Mouse (Mus musculus) neural tube, embryonic 15.5 days (tissue): ENCODE data around the gene Zbtb39. TPM values are rescaled to one million over a fixed set of nuclear protein-coding genes. Genes with fewer than 3 reads are reported as not detected.

Experiments used
- ATAC-seq: fragments of 200-750 bp; cut with Nextera tagmentation; 2 replicates; pipeline ENCODE4 v1.8.0; 2017; ENCODE audit warnings: mild to moderate bottlenecking, moderate TSS enrichment, moderate library complexity; ENCODE audit not compliant: low FRiP score
- H3K27ac ChIP-seq: fragments of 300-500 bp; sonication (generic); replicated peaks from 2 replicates; pipeline ENCODE4 v1.5.1; 2015; ENCODE audit warnings: mild to moderate bottlenecking, inconsistent platforms
- H3K27me3 ChIP-seq: fragments of 300-500 bp; sonication (generic); replicated peaks from 2 replicates; pipeline ENCODE4 v1.6.1; 2015; ENCODE audit warnings: inconsistent platforms
- H3K36me3 ChIP-seq: fragments of 300-500 bp; sonication (generic); 2 replicates; pipeline ENCODE4 v1.6.1; 2015; ENCODE audit warnings: inconsistent platforms
- H3K4me1 ChIP-seq: fragments of 300-500 bp; sonication (generic); 2 replicates; pipeline ENCODE4 v1.6.1; 2015; ENCODE audit warnings: inconsistent platforms
- H3K4me2 ChIP-seq: fragments of 300-500 bp; sonication (generic); 2 replicates; pipeline ENCODE4 v1.6.1; 2015; ENCODE audit warnings: inconsistent platforms, mild to moderate bottlenecking, moderate library complexity
- H3K4me3 ChIP-seq: fragments of 300-500 bp; sonication (generic); replicated peaks from 2 replicates; pipeline ENCODE4 v1.5.1; 2015; ENCODE audit warnings: mild to moderate bottlenecking, inconsistent platforms
- H3K9ac ChIP-seq: fragments of 300-500 bp; sonication (generic); replicated peaks from 2 replicates; pipeline ENCODE4 v1.6.1; 2015; ENCODE audit warnings: mild to moderate bottlenecking, inconsistent platforms
- H3K9me3 ChIP-seq: fragments of 300-500 bp; sonication (generic); replicated peaks from 2 replicates; pipeline ENCODE4 v1.6.1; 2016; ENCODE audit warnings: inconsistent platforms
- WGBS: fragments of 180-500 bp; shearing (Covaris S2); methylation state at CpG from one replicate; pipeline ENCODE4 v1.1.7; 2015; ENCODE audit warnings: mixed read lengths; 5-methylcytosine and 5-hydroxymethylcytosine counted together
- polyA plus RNA-seq: library from polyadenylated mRNA; unstranded; fragments of >200 nt; fragmentation: Nextera tagmentation; extraction: Ambion mirVana; gene quantifications from 2 replicates; pipeline ENCODE4 v1.2.1, GENCODE M21; 2015

Gene Zbtb39
- polyA plus RNA-seq, 1 experiment from 2014 or later: 2.4 TPM

- no peak for ATAC-seq
- WGBS: 27% methylated on average over 2 of the region's 2 CpGs
- Histone ChIP-seq H3K27me3 (0 out of 2 replicates have a peak, but pooled peaks cover 3% of the 10 kb centered on the region), H3K4me1 (peaks cover 13% of the 10 kb centered on the region), H3K9ac (no peak overlapping the region), H3K36me3 (peaks cover 12% of the 10 kb centered on the region), H3K4me2 (no peak overlapping the region), H3K4me3 (no peak overlapping the region), H3K9me3 (no peaks in the 10 kb centered on the region), H3K27ac (no peak overlapping the region)
These were observed 1.8 kb upstream of the Zbtb39 start for GRCm38 (mm10) chr10:127737552-127737951.

DNA sequence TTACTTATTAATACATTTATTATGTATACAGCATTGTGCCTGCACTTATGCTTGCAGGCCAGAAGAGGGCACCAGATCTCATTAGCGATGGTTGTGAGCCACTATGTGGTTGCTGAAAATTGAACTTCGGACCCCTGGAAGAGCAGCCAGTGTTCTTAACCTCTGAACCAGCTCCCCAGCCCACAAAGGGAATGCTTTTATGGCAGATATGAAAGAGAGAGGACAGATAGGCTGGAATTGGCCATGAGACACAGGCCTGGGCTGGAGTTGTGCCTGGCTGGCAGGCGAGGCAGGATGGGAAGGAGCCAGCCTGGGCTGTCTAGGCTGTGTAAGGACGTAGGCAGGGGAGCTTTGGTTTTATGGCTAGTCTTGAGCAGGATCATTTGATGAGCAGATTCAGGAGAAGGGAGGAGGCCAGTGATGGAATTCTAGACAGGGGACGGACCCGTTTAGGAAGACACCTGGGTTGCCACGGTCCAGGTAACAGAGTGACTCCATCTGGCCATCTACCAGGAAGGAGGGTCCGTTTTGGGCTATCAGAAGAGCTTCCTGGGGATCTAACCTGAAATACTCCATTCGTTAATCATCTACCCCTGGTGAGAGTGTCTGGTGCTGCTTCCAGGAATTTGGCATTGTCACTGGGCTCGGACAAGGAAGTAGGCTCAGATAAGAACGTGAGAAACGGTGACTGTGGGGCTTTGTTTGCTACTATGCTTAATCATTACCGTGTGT is 1.0 kb upstream of the Zbtb39 start:
- Histone ChIP-seq H3K27me3 (0 out of 2 replicates have a peak, but pooled peaks cover 3% of the 10 kb centered on the region), H3K4me1 (peaks cover 13% of the 10 kb centered on the region), H3K4me2 (peak overlapping the region; percentile 60; the same call in 1 of the 2 replicates), H3K9me3 (no peaks in the 10 kb centered on the region), H3K27ac (no peak overlapping the region), H3K4me3 (no peak overlapping the region), H3K36me3 (peaks cover 20% of the 10 kb centered on the region), H3K9ac (no peak overlapping the region)
- 53% methylated on average over 13 of the region's 13 CpGs for WGBS
- no peak for ATAC-seq

- H3K9me3 ChIP-seq: no peaks in the 10 kb centered on the region
- H3K4me1 ChIP-seq: peaks cover 13% of the 10 kb centered on the region
- ATAC-seq: peak; percentile 42
- peak overlapping the region; percentile 91 for H3K4me3 ChIP-seq
- H3K9ac ChIP-seq: peak overlapping the region; percentile 93
- H3K27me3 ChIP-seq: no peaks in the 10 kb centered on the region
- H3K4me2 ChIP-seq: peak overlapping the region; percentile 60
- peaks cover 33% of the 10 kb centered on the region for H3K36me3 ChIP-seq
- WGBS: under 1% methylated on average over 46 of the region's 55 CpGs
- peak overlapping the region; percentile 81 for H3K27ac ChIP-seq
These were observed 373 bp downstream of the Zbtb39 start for GRCm38 (mm10) chr10:127739661-127740161.

DNA sequence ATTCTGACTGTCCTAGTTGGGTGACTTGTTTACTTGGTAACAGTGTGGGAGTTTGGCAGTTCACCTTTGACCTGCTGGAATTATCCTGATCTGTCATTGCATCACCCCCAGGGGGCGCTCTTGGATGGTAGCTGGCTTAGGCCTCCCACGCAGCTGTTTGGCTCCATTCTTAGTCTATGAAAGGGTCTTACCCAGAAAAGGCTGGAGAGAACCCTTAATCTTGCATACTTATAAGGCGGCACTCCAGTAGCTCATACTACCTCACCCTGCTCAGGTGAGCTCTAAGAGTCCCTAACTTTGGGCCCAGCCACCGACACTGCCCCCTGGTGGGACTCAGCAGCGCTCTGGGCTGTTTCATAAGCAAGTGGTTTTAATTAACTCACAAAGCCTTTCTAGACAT is 5.3 kb downstream of the Zbtb39 start:
- Histone ChIP-seq H3K9ac (no peak overlapping the region), H3K4me1 (peaks cover 21% of the 10 kb centered on the region), H3K27me3 (no peaks in the 10 kb centered on the region), H3K27ac (no peak overlapping the region), H3K4me3 (no peak overlapping the region), H3K4me2 (no peak overlapping the region), H3K9me3 (no peaks in the 10 kb centered on the region), H3K36me3 (peaks cover 57% of the 10 kb centered on the region)
- 68% methylated on average over 5 of the region's 5 CpGs for WGBS
- ATAC-seq: no peak

DNA sequence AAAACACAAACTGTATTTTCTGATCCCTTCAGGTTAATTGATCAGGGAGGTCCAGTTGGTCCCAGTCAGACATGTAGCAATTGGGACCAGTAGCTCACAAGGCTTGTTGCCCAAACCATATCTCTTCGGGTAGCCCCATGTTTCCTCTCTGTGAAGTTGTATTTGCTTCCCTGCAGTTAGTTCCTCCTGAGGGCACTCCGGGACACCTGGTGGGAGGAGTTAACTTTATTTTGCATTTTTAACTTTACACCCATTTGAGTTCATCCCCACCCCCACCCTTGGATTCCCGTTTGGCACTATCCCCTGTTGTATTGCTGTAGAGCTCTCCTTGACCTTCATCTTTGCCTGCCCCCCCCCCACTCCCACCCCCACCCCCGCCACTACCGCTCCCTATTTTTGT is 6.5 kb downstream of the Zbtb39 start:
- Histone ChIP-seq H3K4me3 (no peak overlapping the region), H3K9ac (no peak overlapping the region), H3K27ac (no peak overlapping the region), H3K9me3 (no peaks in the 10 kb centered on the region), H3K4me2 (no peak overlapping the region), H3K36me3 (peaks cover 57% of the 10 kb centered on the region), H3K4me1 (peaks cover 16% of the 10 kb centered on the region), H3K27me3 (no peaks in the 10 kb centered on the region)
- WGBS: 79% methylated on average over 5 of the region's 5 CpGs
- ATAC-seq: no peak

DNA sequence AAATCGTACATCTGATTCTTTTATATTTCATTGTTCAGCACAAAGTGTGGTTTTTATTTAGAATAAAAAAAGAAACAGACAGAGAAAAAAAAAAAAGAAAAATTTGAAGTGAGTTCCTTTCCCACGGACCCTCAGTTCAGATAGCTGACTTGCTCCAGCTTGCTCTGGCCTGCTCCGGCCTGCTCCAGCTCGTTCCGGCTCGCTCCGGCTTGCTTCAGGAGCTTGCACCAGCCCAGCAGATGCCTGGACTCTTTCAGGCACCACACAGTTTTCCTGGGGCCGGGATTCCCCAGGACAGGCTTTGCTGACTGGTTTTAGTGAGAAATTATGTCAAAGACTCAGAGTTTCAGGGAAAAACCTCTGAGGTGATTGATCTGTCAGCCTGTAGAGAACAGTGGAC is 7.9 kb downstream of the Zbtb39 start:
- Histone ChIP-seq H3K36me3 (peaks cover 48% of the 10 kb centered on the region), H3K4me2 (no peak overlapping the region), H3K4me3 (no peak overlapping the region), H3K27ac (no peak overlapping the region), H3K27me3 (no peaks in the 10 kb centered on the region), H3K4me1 (peaks cover 12% of the 10 kb centered on the region), H3K9ac (no peak overlapping the region), H3K9me3 (no peaks in the 10 kb centered on the region)
- WGBS: 96% methylated on average over 8 of the region's 8 CpGs
- ATAC-seq: no peak

DNA sequence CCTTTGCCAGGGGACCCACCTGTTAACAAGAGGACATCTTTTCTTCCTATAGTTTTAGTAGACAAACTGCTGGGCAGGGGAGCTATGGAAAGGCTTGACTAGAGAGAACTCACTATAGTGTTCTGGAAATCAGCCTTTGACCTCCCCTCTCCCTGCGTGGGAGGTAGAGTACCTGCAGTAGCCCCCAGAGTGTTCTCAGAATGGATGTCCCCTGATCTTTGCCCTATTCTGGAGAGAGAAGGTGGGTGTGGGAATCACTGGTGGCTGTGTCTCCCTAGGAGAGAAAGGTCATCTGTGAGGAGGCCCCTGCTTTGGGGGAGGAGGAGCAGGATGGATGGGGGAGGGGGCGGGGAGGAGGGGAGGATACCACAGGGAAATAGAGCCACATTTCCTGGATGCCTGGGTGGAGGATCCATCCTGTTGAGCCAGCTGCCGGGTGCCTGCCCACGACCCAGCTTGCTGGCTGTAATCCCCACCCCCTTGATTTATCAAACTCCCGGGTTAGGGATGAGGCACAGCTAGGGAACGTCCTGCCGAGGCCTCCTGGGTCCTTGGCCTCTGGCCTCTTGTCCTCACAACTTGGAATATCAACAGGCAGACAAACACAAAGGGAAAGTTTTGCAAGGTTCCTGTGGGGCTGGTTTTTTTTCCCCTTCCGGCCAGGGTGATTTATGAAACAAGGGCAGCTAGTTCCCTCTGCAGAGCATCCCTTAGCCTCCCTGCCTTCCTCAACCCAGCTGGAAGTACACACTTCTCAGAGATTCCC is 9.7 kb downstream of the Zbtb39 start:
- no peak overlapping the region for H3K27ac ChIP-seq
- no peaks in the 10 kb centered on the region for H3K27me3 ChIP-seq
- no peak overlapping the region for H3K4me3 ChIP-seq
- peak overlapping the region; percentile 46 for H3K4me2 ChIP-seq
- H3K36me3 ChIP-seq: peaks cover 30% of the 10 kb centered on the region
- 8% methylated on average over 8 of the region's 8 CpGs for WGBS
- H3K9ac ChIP-seq: no peak overlapping the region; the same call in 1 of the 2 replicates
- ATAC-seq: no peak
- H3K4me1 ChIP-seq: peaks cover 12% of the 10 kb centered on the region
- H3K9me3 ChIP-seq: no peaks in the 10 kb centered on the region

DNA sequence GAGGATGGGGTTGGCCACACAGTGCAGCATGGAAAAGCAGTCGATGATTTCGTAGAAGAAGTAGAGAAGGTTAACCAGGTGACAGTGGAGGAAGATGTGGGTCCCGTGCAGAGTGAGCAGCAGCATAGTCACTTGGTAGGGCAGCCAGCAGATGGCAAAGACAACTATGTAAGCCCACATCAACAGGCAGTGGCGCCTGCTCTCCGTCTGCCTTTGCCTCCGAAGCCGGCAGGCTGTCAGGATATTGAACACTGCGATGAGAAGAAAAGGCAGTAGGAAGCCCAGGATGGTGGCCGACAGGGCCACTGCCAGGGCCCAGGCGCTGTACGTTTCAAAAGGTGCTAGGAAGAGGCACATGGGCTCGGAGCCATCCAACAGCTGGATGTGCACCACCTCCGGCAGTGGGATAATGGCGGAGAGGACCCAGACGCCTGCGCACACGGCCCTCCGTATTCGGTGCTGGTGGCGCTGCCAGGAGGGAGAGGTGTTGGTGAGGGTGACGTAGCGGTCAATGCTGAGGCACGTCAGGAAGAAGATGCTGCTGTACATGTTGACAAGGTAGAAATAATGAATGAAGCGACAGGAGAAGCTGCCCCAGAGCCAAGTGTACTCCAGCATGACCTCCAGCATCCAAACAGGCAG is 10.9 kb downstream of the Zbtb39 start:
- Histone ChIP-seq H3K27ac (peak overlapping the region; percentile 13; the same call in 1 of the 2 replicates), H3K9ac (0 out of 2 replicates have a peak overlapping the region, but pooled peaks have one; percentile 24), H3K4me3 (peak overlapping the region; percentile 21), H3K27me3 (no peaks in the 10 kb centered on the region), H3K4me1 (peaks cover 12% of the 10 kb centered on the region), H3K4me2 (peak overlapping the region; percentile 46), H3K36me3 (peaks cover 19% of the 10 kb centered on the region), H3K9me3 (no peaks in the 10 kb centered on the region)
- peak; percentile 21; the same call in 1 of the 2 replicates for ATAC-seq
- WGBS: 58% methylated on average over 24 of the region's 24 CpGs

- H3K4me3 ChIP-seq: no peak within 1 kb of the TSS
- H3K27ac ChIP-seq: no peak within 1 kb of the TSS
- peaks cover 14% of the 10 kb centered on the region for H3K36me3 ChIP-seq
- H3K9me3 ChIP-seq: no peaks in the 10 kb centered on the region
- H3K27me3 ChIP-seq: no peaks in the 10 kb centered on the region
- 70% methylated on average over 8 of the region's 8 CpGs for WGBS
- ATAC-seq: no peak
- peak within 1 kb of the TSS; percentile 46 for H3K4me2 ChIP-seq
- peaks cover 12% of the 10 kb centered on the region for H3K4me1 ChIP-seq
- no peak within 1 kb of the TSS for H3K9ac ChIP-seq
These were observed 12.2 kb downstream of the Zbtb39 start, which contains the start of gene Gpr182 for GRCm38 (mm10) chr10:127751548-127751947. Gene Gpr182, minus strand, starts transcription at chr10:127751732.

- 82% methylated on average over 6 of the region's 6 CpGs for WGBS
- H3K4me3 ChIP-seq: no peak overlapping the region
- ATAC-seq: no peak
These were observed 15.3 kb downstream of the Zbtb39 start for GRCm38 (mm10) chr10:127754566-127755166.

GRCm38 (mm10) chr10:127755246-127755645 is 15.9 kb downstream of the Zbtb39 start:
- Histone ChIP-seq H3K27me3 (no peaks in the 10 kb centered on the region), H3K36me3 (no peaks in the 10 kb centered on the region), H3K9me3 (no peaks in the 10 kb centered on the region), H3K4me2 (no peak overlapping the region), H3K9ac (no peak overlapping the region), H3K4me1 (no peaks in the 10 kb centered on the region), H3K27ac (no peak overlapping the region), H3K4me3 (no peak overlapping the region)
- no peak for ATAC-seq
- WGBS: 73% methylated on average over 3 of the region's 3 CpGs

More at GRCm38 (mm10) chr10:127754566-127755166, 15.3 kb downstream of the Zbtb39 start:
- H3K4me1 ChIP-seq: peaks cover 4% of the 10 kb centered on the region
- no peak overlapping the region for H3K27ac ChIP-seq
- no peak overlapping the region for H3K4me2 ChIP-seq
- no peaks in the 10 kb centered on the region for H3K27me3 ChIP-seq
- no peaks in the 10 kb centered on the region for H3K9me3 ChIP-seq
- no peak overlapping the region for H3K9ac ChIP-seq
- H3K36me3 ChIP-seq: no peaks in the 10 kb centered on the region
